Mouse (Mus musculus) embryonic fibroblast, embryonic 13.5 days (primary cell): ENCODE results near the gene Rnf181.

Experiments
- CTCF ChIP-seq: IDR thresholded peaks from 2 replicates; pipeline ENCODE4 v1.5.1; 2011; ENCODE audit warnings: mild to moderate bottlenecking, control low read depth, low read length, moderate library complexity, borderline replicate concordance; ENCODE audit not compliant: insufficient read depth
- POLR2A ChIP-seq: IDR thresholded peaks from 2 replicates; pipeline ENCODE4 v1.6.1; 2011; ENCODE audit warnings: low read depth, mild to moderate bottlenecking, control low read depth, low read length, moderate library complexity

DNA sequence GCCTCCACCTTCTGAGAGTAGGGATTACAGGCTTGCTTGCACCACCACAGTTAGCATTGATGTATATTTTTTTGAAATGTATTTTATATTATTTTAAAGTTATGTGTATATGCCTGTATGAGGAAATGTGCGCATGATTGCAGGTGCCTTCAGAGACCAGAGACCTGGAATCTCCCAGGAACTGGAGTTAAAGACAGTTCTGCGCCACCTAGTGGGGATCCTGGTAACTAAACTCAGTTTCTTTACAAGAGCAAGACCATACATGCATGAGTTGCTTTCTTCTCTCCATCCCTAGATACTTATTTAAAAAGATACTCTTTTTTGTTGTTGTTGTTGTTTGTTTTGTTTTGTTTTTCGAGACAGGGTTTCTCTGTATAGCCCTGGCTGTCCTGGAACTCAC lies 42.8 kb upstream of the Rnf181 start:
- TF ChIP-seq POLR2A (no peak), CTCF (no peak)
